Mouse (Mus musculus): ENCODE results near the gene Lmln. TPM values are rescaled to one million over a fixed set of nuclear protein-coding genes. Genes with fewer than 3 reads are reported as not detected.
"Not testable (repeated sequence)": the region's sequence is repeated elsewhere in the genome, so short reads cannot be mapped to it uniquely, and the experiment has no call there.

Lmln gene
- total RNA-seq, 2 experiments from 2014 or later, result 1.2 to 1.5 TPM

DNA sequence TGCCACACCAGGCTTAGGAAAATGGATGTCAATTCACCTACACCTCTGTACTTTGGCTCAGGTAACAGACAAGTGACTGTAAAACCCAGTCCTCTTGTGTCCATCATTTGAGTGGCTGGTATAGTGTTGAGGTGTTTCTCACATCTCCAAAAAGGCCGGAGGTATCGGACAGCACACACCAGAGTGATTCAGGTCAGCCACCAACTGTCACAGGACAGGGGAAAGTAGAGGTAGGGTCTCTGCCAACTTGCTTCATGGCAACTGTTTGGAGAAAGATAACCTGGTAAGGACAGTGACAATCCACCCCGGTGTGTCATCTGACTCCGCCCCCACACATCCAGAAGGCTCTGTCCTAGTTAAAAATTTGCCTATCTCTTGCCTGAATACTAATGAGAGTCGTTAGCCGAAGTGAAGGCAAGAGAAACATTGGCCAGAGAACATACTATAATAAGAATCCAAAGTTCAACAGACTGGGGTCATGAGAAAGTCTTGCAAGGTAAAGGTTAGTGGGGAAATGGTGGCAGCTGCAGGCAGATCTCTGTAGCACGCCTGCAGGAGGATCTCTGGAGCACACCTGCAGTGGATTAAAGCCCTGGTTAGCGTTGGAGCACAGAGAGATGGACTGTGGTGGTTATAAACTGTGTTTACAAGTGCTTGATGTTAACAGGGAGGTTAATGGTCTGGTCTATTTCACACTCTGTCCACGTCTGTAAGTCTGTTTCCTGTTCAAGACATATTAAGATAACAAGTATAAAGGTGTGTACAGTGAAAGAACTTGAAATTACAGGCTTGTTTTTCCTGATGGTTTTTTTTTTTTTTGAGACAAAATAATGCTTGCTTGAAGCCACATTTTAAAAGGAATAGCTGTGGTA is 108.6 kb downstream of the Lmln start:
- DNase-seq, result no peak
- intact Hi-C loops (cut with DNase I), result no loop called here

DNA sequence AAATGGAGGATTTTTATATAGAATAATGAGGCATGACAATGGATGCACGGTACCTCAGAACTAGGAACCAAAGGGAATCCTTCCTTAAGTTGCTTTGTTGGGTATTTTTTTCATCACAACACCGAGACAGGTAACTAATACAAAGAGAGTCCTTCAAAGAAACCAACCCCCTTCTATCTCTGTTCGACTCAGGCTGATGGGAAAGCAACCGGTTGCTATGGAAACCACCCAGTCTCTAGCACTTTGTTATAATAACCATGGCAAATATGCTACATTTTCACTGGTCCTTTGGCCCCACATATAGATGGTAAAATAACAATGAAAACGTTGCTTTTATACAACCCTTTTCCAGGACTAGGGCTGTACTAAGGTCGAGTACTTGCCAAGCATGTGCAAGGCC is 109.5 kb downstream of the Lmln start:
- intact Hi-C loops (cut with DNase I), result no loop called here

DNA sequence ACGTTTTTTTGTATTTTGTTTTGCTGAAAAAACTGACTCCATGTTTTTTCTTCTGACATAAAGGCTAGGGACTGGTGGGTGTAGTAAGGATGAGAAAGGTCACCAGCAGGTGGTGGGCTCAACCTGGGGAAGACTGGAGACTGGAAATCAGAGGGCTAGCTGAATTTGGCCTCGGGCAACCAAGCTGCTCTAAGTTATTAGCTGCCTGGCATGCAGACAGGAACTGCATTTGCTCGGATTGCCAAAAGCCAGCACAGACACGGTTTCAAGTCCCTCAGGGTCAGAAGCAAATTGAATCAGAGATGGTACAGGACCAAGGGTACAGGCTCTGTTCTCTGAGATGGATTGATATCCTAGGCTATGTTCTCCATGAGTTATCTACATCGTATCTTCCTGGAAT is 110.8 kb downstream of the Lmln start:
- intact Hi-C loops (cut with DNase I), result no loop called here
- DNase-seq, result no peak

More for the DNA sequence above, 109.5 kb downstream of the Lmln start:
- no peak for DNase-seq

DNA sequence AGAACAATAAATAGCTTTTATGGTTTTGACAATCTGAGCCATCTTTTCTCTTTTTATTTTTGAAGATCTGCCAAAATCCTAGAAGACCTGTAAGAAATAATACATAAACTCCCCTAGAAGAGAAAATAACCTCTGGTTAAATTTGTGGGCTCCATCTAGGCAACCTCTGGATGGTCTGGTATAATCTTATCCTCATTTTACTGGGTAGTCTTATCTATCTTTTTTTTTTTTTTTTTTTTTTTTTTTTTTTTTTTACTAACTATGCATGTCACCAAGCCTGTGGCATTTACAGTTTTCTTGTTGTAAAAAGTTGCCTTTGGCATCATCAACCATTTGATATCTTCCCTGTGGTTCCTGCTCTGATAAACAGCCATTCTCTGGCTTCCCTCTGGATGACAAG is 112.4 kb downstream of the Lmln start:
- intact Hi-C loops (cut with DNase I), result no loop called here
- no peak for DNase-seq

DNA sequence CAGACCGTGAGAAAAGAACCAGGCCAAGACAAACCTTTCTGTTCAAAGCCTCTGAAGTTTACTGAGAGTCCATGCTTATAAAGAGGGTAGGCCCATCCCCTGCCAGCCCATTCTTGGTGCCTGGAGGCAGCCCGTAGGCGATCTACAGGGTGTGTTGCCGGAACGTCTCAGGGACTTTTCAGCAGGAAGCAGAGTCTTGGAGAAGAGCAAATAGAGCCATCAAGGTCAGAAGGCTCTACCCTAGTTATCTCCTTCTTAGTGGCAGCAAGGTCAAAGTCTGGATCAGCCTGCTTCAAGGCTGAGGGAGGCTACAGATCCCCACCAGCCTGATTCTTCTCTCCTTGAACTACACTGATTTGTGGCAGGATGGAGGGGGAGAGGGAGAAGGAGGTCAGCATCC is 114.5 kb downstream of the Lmln start:
- intact Hi-C loops (cut with DNase I); DNase-seq: not testable (repeated sequence)

Small RNAs within 50 kb of the gene (microRNA-seq; reads per million reads assigned to microRNA genes)
- gene Gm22231 (0 reads per million in 2 experiments), gene Mir1947 (0.74 to 2.1 reads per million in 2 experiments)

Other genes with a start within 250 kb of the Lmln start
- gene Fyttd1, start 185.0 kb upstream of the Lmln start, total RNA-seq (2021), result 10 to 100 TPM; 86.0 to 88.7 TPM
- 10 to 100 TPM; 23.9 to 25.4 TPM for gene Rubcn, start 184.8 kb upstream of the Lmln start, total RNA-seq (2021)
- 10 to 100 TPM; 13.2 to 14.6 TPM for gene Lrch3, start 148.4 kb upstream of the Lmln start, total RNA-seq (2021)
- gene Iqcg, start 6.3 kb upstream of the Lmln start, total RNA-seq (2021), result 1 to 10 TPM; 3.9 TPM
- 100 to 1,000 TPM; 193 to 237 TPM for gene Rpl35a, start 6.1 kb upstream of the Lmln start, total RNA-seq (2021)
- 10 to 100 TPM; 13.9 to 15.2 TPM for gene Osbpl11, start 122.5 kb downstream of the Lmln start, total RNA-seq (2021)
- 10 to 100 TPM; 13.0 to 13.4 TPM for gene Snx4, start 188.9 kb downstream of the Lmln start, total RNA-seq (2021)

Measured in gastrocnemius, postnatal 36 days (tissue).